Mouse (Mus musculus): ENCODE results near the gene Dgke. TPM values are rescaled to one million over a fixed set of nuclear protein-coding genes. Genes with fewer than 3 reads are reported as not detected.

The Dgke gene
- total RNA-seq (2014; rRNA removed): 30.5 and 37.8 TPM in 2 replicates
- 10.5 and 14.6 TPM in 2 replicates for polyA plus RNA-seq (2015; fragmentation: Nextera tagmentation; extraction: Ambion mirVana)

- DNase-seq (no peak), ATAC-seq (no peak)
- Histone ChIP-seq H3K4me2 (ENCODE audit: low read depth) (no peak within 1 kb of the TSS), H3K4me1 (ENCODE audit: insufficient read depth) (no peaks in the 10 kb centered on the region), H3K36me3 (ENCODE audit: insufficient read depth) (no peaks in the 10 kb centered on the region), H3K27ac (ENCODE audit: low read depth, low read length) (no peak within 1 kb of the TSS), H3K9me3 (ENCODE audit: low read length) (no peaks in the 10 kb centered on the region), H3K27me3 (ENCODE audit: insufficient read depth, low read length) (no peaks in the 10 kb centered on the region), H3K9ac (no peak within 1 kb of the TSS), H3K4me3 (ENCODE audit: low read depth, low read length) (no peak within 1 kb of the TSS)
- WGBS: 97% methylated on average over 1 of the region's 1 CpGs
- TF ChIP-seq CTCF (IDR thresholded peaks at IDR 0.05; ENCODE audit: low read depth): no peak
Measured at GRCm38 (mm10) chr11:89066750-89067149, at the start of gene Dgke. TSS of gene Dgke (minus strand) at chr11:89066850.

GRCm38 (mm10) chr11:89107180-89107807 is 40.6 kb upstream of the Dgke start:
- H3K4me1 ChIP-seq (ENCODE audit: insufficient read depth): no peaks in the 10 kb centered on the region
- H3K36me3 ChIP-seq (ENCODE audit: insufficient read depth): no peaks in the 10 kb centered on the region
- no peak overlapping the region for H3K9ac ChIP-seq
- no peaks in the 10 kb centered on the region for H3K9me3 ChIP-seq (ENCODE audit: low read length)
- no peak overlapping the region for H3K4me3 ChIP-seq (ENCODE audit: low read depth, low read length)
- H3K4me2 ChIP-seq (ENCODE audit: low read depth): no peak overlapping the region
- ATAC-seq: no peak
- no peaks in the 10 kb centered on the region for H3K27me3 ChIP-seq (ENCODE audit: insufficient read depth, low read length)
- TF ChIP-seq CTCF (IDR thresholded peaks at IDR 0.05; ENCODE audit: low read depth): no peak
- H3K27ac ChIP-seq (ENCODE audit: low read depth, low read length): no peak overlapping the region
- 33% methylated on average over 12 of the region's 12 CpGs for WGBS
- DNase-seq: no peak

GRCm38 (mm10) chr11:89105823-89106222 is 39.2 kb upstream of the Dgke start:
- no peaks in the 10 kb centered on the region for H3K27me3 ChIP-seq (ENCODE audit: insufficient read depth, low read length)
- ATAC-seq (no peak), DNase-seq (no peak)
- H3K36me3 ChIP-seq (ENCODE audit: insufficient read depth): no peaks in the 10 kb centered on the region
- WGBS: 88% methylated on average over 11 of the region's 11 CpGs
- H3K4me3 ChIP-seq (ENCODE audit: low read depth, low read length): no peak overlapping the region
- H3K9ac ChIP-seq: no peak overlapping the region
- no peaks in the 10 kb centered on the region for H3K9me3 ChIP-seq (ENCODE audit: low read length)
- TF ChIP-seq CTCF (IDR thresholded peaks at IDR 0.05; ENCODE audit: low read depth): no peak
- H3K27ac ChIP-seq (ENCODE audit: low read depth, low read length): no peak overlapping the region
- H3K4me2 ChIP-seq (ENCODE audit: low read depth): no peak overlapping the region
- H3K4me1 ChIP-seq (ENCODE audit: insufficient read depth): no peaks in the 10 kb centered on the region

- ATAC-seq (no peak), DNase-seq (no peak)
- Histone ChIP-seq H3K9ac (no peak overlapping the region), H3K27ac (ENCODE audit: low read depth, low read length) (no peak overlapping the region), H3K27me3 (ENCODE audit: insufficient read depth, low read length) (no peaks in the 10 kb centered on the region), H3K9me3 (ENCODE audit: low read length) (no peaks in the 10 kb centered on the region), H3K4me3 (ENCODE audit: low read depth, low read length) (no peak overlapping the region), H3K36me3 (ENCODE audit: insufficient read depth) (no peaks in the 10 kb centered on the region), H3K4me1 (ENCODE audit: insufficient read depth) (no peaks in the 10 kb centered on the region), H3K4me2 (ENCODE audit: low read depth) (no peak overlapping the region)
- no peak for TF ChIP-seq CTCF (IDR thresholded peaks at IDR 0.05; ENCODE audit: low read depth)
- WGBS: 96% methylated on average over 8 of the region's 8 CpGs
Measured at GRCm38 (mm10) chr11:89105211-89105610, 38.6 kb upstream of the Dgke start.

GRCm38 (mm10) chr11:89103166-89103565 is 36.5 kb upstream of the Dgke start:
- ATAC-seq (no peak), DNase-seq (no peak)

GRCm38 (mm10) chr11:89100826-89101321 is 34.2 kb upstream of the Dgke start:
- ATAC-seq (peak; percentile 48), DNase-seq (peak; percentile 29)
- H3K27ac ChIP-seq (ENCODE audit: low read depth, low read length): no peak overlapping the region
- WGBS: 32% methylated on average over 17 of the region's 17 CpGs
- no peaks in the 10 kb centered on the region for H3K27me3 ChIP-seq (ENCODE audit: insufficient read depth, low read length)
- no peaks in the 10 kb centered on the region for H3K36me3 ChIP-seq (ENCODE audit: insufficient read depth)
- TF ChIP-seq CTCF (IDR thresholded peaks at IDR 0.05; ENCODE audit: low read depth): no peak
- H3K4me1 ChIP-seq (ENCODE audit: insufficient read depth): no peaks in the 10 kb centered on the region
- H3K4me3 ChIP-seq (ENCODE audit: low read depth, low read length): peak overlapping the region; percentile 30
- no peaks in the 10 kb centered on the region for H3K9me3 ChIP-seq (ENCODE audit: low read length)
- peak overlapping the region; percentile 53 for H3K4me2 ChIP-seq (ENCODE audit: low read depth)
- peak overlapping the region; percentile 36; the same call in 1 of the 2 replicates for H3K9ac ChIP-seq

More at GRCm38 (mm10) chr11:89103166-89103565, 36.5 kb upstream of the Dgke start:
- Histone ChIP-seq H3K36me3 (ENCODE audit: insufficient read depth) (no peaks in the 10 kb centered on the region), H3K9me3 (ENCODE audit: low read length) (no peaks in the 10 kb centered on the region), H3K9ac (no peak overlapping the region), H3K4me3 (ENCODE audit: low read depth, low read length) (no peak overlapping the region), H3K27me3 (ENCODE audit: insufficient read depth, low read length) (no peaks in the 10 kb centered on the region), H3K4me1 (ENCODE audit: insufficient read depth) (no peaks in the 10 kb centered on the region), H3K4me2 (ENCODE audit: low read depth) (no peak overlapping the region), H3K27ac (ENCODE audit: low read depth, low read length) (no peak overlapping the region)
- WGBS: 94% methylated on average over 14 of the region's 14 CpGs
- TF ChIP-seq CTCF (IDR thresholded peaks at IDR 0.05; ENCODE audit: low read depth): no peak

- Histone ChIP-seq H3K4me3 (ENCODE audit: low read depth, low read length) (peak overlapping the region; percentile 30; the same call in 1 of the 2 replicates), H3K27ac (ENCODE audit: low read depth, low read length) (no peak overlapping the region), H3K4me1 (ENCODE audit: insufficient read depth) (no peaks in the 10 kb centered on the region), H3K36me3 (ENCODE audit: insufficient read depth) (no peaks in the 10 kb centered on the region), H3K9ac (peak overlapping the region; percentile 36; the same call in 1 of the 2 replicates), H3K4me2 (ENCODE audit: low read depth) (peak overlapping the region; percentile 53), H3K27me3 (ENCODE audit: insufficient read depth, low read length) (no peaks in the 10 kb centered on the region), H3K9me3 (ENCODE audit: low read length) (no peaks in the 10 kb centered on the region)
- WGBS: under 1% methylated on average over 9 of the region's 9 CpGs
- ATAC-seq (peak; percentile 86), DNase-seq (peak; percentile 83)
- TF ChIP-seq CTCF (IDR thresholded peaks at IDR 0.05; ENCODE audit: low read depth): peak; percentile 95
Measured at GRCm38 (mm10) chr11:89100403-89100802, 33.8 kb upstream of the Dgke start.

All from forebrain, postnatal 0 days (tissue).